Mouse (Mus musculus) urinary bladder, postnatal 14 days (tissue): Measurements from ENCODE around the gene Oxld1.
A peak's percentile ranks its signal among the peaks of the same experiment; 100 is the strongest.

ENCODE experiments used
- DNase-seq: peaks from one replicate; pipeline ENCODE4 v3.0.0; 2021; ENCODE audit warnings: low spot score

Oxld1 gene

GRCm38 (mm10) chr11:120457772-120458751 lies at the start of gene Oxld1, which contains the start of gene Ccdc137:
Gene Oxld1 (minus strand): TSS chr11:120458068.
Gene Ccdc137 (plus strand): TSS chr11:120458115.
- DNase-seq, result peak; percentile 71

DNA sequence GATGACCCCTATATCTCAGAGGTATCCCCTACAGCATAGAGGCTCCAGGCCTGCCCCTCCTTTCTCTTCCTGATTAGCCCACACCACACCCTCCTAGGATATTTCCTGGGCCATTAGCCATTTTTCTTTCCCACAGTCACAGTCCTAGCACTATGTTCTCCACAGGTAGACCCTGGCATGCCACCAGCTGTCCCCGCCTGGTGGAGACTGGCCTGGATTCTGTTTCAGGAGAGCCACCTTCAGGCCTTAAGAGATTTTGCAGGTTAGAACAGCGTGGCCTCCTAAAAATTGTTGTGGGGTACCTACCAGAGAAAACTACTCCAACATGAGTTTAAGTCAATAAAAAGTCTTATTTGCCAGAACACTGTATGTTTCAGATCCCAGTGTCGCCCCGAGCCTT lies 49.0 kb upstream of the Oxld1 start:
- DNase-seq, result no peak

- no peak for DNase-seq
Observed at GRCm38 (mm10) chr11:120505661-120506060, 47.8 kb upstream of the Oxld1 start.

DNA sequence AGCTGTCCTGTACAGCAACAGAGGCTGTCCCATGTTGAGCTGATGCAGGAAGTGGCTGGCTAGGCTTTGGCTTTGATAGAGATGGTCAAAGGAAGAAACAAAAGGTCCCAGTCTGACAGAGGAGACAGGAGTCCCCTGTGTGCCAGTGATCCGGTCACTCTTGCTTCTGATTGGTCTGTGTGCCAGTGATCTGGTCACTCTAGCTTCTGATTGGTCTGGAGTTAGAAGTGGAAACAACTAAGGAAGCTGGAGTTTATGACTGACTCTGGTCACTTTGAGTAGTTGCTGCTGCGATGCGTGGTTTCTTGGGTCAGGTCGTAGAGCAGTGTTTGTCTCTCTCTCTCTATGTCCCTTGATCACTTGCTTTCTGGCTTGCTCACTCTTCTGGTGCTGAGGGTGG lies 43.8 kb upstream of the Oxld1 start:
- DNase-seq, result no peak

DNA sequence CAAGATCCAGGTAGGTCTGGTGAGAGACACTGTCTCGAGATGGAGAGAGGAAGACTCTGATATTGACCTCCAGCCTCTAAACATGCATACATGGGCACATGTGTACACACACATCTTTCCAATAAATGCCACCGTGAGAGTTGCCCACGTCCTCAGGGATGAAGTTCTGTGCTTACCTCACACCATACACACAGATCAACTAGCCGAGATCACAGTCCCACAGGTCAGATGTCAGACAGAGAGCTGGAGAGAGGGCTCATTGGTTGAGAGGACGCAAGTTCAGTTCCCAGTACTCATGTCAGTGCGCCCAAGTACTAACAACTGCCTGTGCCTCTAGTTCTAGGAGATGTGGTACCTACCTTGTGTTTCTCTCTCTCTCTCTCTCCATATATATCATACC lies 43.1 kb upstream of the Oxld1 start:
- no peak for DNase-seq

GRCm38 (mm10) chr11:120500357-120500756 lies 42.5 kb upstream of the Oxld1 start:
- DNase-seq, result peak; percentile 91

GRCm38 (mm10) chr11:120499894-120500293 lies 42.0 kb upstream of the Oxld1 start:
- DNase-seq, result no peak

GRCm38 (mm10) chr11:120498891-120499290 lies 41.0 kb upstream of the Oxld1 start:
- DNase-seq, result no peak

DNA sequence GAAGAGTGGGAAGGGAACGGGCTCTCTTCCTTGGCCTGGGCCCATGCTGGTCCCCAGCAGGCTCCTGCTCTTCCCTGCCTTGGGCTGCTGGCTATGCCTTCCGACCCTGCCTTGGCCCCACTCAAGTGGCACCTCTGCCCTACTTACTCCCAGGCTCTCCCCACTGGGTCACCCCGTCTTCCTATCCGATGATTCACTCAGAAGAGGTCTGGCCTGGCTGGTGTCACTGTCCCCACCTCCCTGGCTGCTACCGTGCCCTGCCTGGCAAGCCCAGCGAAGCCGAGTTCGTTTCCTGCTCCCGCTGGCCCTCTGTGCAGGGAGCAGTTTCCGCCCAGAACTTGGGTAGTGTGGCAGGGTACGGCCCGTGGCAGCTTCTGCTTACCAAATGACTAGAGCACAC lies 40.4 kb upstream of the Oxld1 start:
- DNase-seq, result peak; percentile 50

GRCm38 (mm10) chr11:120497436-120497835 lies 39.6 kb upstream of the Oxld1 start:
- DNase-seq, result no peak

DNA sequence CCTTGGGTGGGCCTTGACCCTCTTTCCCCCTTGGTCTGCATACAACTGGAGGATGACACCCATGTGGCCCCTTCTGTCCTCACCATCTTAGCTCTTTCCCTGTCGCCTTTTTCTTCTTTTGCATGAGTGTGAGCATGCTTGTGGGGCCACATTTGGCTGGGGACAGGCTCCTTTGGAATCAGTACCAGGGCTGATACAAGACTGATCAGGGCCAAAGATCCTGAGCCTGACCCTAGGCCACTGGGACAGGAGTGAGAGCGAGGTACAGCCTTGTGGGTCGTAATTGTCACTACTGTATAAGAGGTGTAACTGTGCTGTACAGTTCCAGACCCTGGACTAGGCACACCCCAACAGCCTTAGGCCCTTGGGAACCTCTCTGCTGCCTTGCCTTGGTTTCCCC lies 36.0 kb upstream of the Oxld1 start:
- no peak for DNase-seq

DNA sequence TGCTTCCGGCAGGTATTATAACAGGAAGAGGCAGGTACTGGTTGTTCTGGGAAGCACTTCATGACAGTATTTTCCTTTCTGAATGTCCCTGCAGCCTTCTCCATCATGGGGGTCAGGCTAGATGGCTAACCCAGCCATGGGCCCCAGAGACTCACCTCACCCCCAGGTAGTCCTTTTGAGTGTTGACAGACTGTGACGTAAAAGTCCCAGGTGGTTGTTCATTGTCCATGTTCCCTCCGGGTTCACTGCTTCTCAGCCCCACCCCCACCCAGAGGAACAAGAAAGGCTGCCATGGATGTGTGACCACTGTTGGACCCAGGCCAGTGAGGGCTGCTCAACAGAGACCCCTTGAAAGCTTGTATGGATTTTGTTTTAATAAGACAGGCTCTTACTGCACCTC lies 35.5 kb upstream of the Oxld1 start:
- DNase-seq, result no peak

- DNase-seq, result no peak
Observed at GRCm38 (mm10) chr11:120492878-120493203, 35.0 kb upstream of the Oxld1 start.

DNA sequence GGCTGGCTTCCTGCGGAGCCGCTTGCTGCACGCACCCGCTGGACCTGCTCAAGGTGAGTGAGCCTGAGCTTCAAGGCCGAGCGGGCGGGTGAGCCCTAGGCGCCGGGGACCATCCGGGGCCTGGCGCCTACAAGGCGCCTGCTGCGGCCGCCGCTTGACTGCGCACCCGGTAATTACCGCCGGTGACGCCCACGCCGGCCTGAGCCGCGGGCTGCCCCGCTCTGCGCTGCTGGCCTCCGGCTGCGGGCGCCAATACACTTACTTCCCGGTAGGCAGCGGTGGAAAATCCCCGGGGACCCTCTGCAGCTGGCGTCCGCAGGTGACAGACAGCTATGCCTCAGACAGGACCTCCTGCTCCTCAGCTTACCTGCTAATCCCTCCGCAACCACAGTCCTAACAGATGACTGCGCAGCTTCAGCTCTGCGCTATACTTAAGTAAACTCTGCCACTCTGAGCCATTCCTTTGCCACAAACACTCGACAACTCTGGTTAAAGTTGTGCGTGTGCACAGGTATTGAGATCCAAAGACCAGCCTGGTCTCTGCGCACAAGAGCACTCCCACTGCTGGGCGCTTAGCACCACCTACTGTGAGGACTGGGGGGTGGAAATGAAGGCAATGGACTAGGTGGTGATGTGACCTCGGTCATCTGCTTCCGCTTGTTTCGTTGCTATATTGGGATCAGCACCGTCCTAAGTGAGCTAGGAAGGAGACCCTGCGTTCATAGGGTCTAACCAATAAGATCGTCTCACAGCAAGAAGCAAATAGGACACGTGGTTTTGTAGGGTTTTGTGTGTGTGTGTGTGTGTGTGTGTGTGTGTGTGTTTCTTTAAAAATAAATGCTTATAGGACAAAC lies 34.4 kb upstream of the Oxld1 start:
- peak; percentile 52 for DNase-seq

DNA sequence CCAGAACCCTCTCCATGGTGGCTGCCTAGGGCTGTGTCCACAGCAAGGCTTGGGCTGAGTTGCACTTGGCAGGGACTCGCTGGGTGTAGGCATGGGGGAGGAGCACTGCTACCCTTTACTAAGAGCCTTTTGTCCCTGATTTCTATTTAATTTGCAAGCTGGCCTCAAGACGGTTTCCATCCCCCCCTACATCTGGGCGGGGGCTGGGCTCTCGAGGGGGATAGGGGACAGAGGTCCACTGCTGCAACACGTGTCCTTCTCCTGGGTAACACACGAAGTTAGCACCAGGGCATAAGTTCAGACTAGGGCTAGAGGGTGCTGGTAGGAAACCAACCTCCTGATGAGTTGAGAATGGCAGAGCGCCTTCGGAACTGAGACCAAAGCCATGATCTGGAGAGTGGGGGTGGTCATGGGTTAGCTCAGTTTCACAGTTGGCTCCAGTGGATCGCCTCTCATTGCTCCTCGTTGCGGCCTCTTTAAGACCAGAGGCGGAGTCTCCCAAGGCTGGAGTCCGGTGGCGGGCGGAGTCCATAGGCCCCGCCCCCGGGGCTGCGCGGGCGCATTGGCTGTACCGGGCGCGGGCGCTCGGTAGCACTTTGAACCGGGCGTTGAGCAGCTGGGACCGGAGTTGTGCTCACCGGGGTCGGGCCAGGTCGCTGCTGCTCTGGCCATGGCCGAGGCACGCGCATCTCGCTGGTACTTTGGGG lies 33.6 kb upstream of the Oxld1 start, which contains the start of gene Slc25a10:
TSS of gene Slc25a10 (plus strand) at position 524 of the 707 bp plus-strand sequence.
- peak; percentile 91 for DNase-seq

GRCm38 (mm10) chr11:120490291-120491046 lies 32.6 kb upstream of the Oxld1 start:
- DNase-seq, result no peak

DNA sequence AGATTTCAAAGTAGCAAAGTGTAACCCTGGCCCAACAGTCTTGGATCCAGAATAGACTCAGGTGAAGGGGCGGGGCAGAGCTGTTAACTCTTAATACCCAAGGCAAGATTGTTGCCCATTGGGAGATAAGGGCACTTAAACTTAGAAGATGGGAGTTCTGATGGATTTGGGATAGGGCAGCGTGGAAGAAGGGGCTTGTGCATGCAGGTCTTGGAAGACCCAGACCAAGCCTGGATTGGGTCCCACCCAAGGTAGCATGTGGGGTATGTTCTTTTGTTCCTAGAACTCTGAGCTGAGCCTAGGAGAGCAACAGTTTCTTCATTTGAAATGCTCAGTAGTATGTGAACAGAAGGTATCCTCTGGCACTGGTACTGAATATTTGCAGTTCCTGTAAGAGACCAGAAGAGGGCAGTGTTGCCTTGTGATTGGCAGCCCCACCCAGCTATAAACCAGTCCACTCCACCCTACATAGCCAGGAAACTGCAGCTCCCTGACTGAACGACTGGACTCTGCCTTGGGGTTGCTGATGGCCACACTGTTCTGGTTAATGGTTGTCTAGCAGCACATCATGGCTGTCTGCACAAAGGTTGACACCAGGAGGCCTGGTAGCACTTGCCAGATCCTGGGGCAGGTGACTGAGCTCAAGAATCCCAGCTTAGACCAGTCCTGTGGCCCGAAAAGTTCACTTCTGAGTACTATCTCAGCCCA lies 31.3 kb upstream of the Oxld1 start:
- peak; percentile 71 for DNase-seq

- no peak for DNase-seq
Observed at GRCm38 (mm10) chr11:120488516-120488915, 30.6 kb upstream of the Oxld1 start.

- DNase-seq, result no peak
Observed at GRCm38 (mm10) chr11:120485251-120485650, 27.4 kb upstream of the Oxld1 start.

GRCm38 (mm10) chr11:120484265-120484981 lies 26.6 kb upstream of the Oxld1 start, which contains the start of gene Mrpl12:
Gene Mrpl12 (plus strand): TSS chr11:120484613.
- peak; percentile 88 for DNase-seq
